Mouse (Mus musculus): Measurements from ENCODE around the gene Slc17a7.

DNA sequence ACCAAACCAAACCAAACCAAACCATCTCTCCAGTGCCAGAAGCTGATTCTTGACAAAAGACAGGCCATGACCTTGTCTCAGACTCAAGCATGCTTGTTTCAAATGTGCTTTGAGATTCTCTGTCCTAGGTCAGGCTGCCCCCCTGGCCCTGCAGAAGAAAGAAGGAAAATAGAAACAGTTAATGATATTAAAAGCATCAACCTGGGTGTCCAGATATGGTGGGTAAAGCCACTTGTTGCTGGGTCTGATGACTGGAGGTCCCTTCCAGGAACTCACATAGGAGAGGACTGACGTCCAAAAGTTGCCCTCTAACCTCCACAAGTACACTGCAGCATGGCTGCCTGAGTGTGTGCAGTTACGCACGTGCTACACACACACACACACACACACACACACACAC is 2.9 kb upstream of the Slc17a7 start:
- TF ChIP-seq EP300 (IDR thresholded peaks at IDR 0.05) (no peak), CTCF (IDR thresholded peaks at IDR 0.05) (no peak)
